17 mouse cellular contexts compared by ENCODE assay signal in the genomic region with DNA sequence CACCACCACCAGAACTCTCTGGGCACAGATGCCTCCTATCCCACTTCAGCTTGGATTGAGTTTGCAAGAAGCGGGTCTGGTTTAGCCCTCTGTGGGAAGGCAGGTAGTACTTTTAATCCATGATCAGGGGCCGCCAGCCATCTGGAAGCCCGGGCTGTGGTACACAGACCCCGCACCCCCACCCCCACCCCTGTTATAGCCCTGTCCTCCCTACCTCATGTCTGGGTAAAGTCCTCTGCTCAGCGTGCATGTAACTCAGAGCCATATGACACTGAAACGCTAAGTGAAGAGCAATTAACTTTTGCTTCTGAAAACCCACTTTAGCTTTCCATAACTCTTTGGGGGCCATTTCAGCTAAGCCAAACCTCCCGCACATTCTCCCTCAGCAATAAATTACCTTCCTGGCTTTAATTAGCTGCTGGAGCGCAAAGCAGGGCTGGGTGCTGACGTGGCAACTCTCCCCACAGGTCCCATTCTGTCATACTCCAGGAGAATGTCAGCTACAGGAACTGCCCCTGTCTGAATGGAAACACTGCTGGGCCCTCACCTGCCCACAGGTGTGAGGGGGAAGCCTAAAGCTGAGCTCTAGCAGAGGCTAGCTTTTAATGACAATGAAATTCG.
A peak's percentile ranks its signal among the peaks of the same experiment; 100 is the strongest.
DNase-seq lines count a peak whose midpoint lies in the region; ATAC-seq and TF ChIP-seq lines count a peak whose summit lies in the region.
"Had no signal": no experiment of that assay in that cellular context is flagged by ENCODE, and none has a peak within 500 bp of the region (broad histone marks: within the 10 kb centered on the region; RNA-seq: fewer than 3 reads in every experiment).

No protein-coding gene starts in this region.

- H3K27ac ChIP-seq in kidney, postnatal 0 days = no peak overlapping the region
- H3K27ac ChIP-seq in hindbrain, postnatal 0 days = no peak overlapping the region
- no peak overlapping the region for H3K27ac ChIP-seq in neural tube, embryonic 13.5 days (replicated peaks)
- H3K27ac ChIP-seq: forebrain, embryonic 15.5 days; liver, embryonic 15.5 days had no signal

- H3K36me3 ChIP-seq in kidney, postnatal 0 days (ENCODE audit: insufficient read depth, low read length) = no peaks in the 10 kb centered on the region
- no peaks in the 10 kb centered on the region for H3K36me3 ChIP-seq in hindbrain, postnatal 0 days (ENCODE audit: insufficient read depth, low read length)
- no peaks in the 10 kb centered on the region for H3K36me3 ChIP-seq in neural tube, embryonic 13.5 days
- H3K36me3 ChIP-seq: forebrain, embryonic 15.5 days; liver, embryonic 15.5 days had no signal

- H3K9me3 ChIP-seq in kidney, postnatal 0 days (replicated peaks; ENCODE audit: low read length) = no peaks in the 10 kb centered on the region
- no peaks in the 10 kb centered on the region for H3K9me3 ChIP-seq in hindbrain, postnatal 0 days (ENCODE audit: low read length)
- H3K9me3 ChIP-seq in neural tube, embryonic 13.5 days = no peaks in the 10 kb centered on the region
- H3K9me3 ChIP-seq: forebrain, embryonic 15.5 days; liver, embryonic 15.5 days had no signal

- peak; percentile 36 for DNase-seq in embryo, embryonic 11 days
- DNase-seq in embryo, embryonic 10 days (ENCODE audit: low spot score) = no peak
- DNase-seq in kidney, postnatal 0 days (ENCODE audit: low spot score) = peak; percentile 66
- no peak for DNase-seq in kidney, postnatal 14 days
- DNase-seq in hindbrain, postnatal 0 days (ENCODE audit: low spot score) = peak; percentile 55
- DNase-seq in thymus, postnatal 14 days = no peak
- no peak for DNase-seq in retina, postnatal 1 day
- DNase-seq: cerebellum, postnatal 10 days; heart, postnatal 14 days; left cerebral cortex, postnatal 4 days; lung, postnatal 10 days; right cerebral cortex, postnatal 14 days had no signal

- peaks cover 15% of the 10 kb centered on the region for H3K27me3 ChIP-seq in kidney, postnatal 0 days (ENCODE audit: insufficient read depth, low read length)
- no peaks in the 10 kb centered on the region for H3K27me3 ChIP-seq in hindbrain, postnatal 0 days (ENCODE audit: insufficient read depth, low read length)
- H3K27me3 ChIP-seq in neural tube, embryonic 13.5 days = peaks cover 36% of the 10 kb centered on the region
- H3K27me3 ChIP-seq: forebrain, embryonic 15.5 days had no signal

- no peak overlapping the region for H3K9ac ChIP-seq in kidney, postnatal 0 days (ENCODE audit: low read depth, low read length)
- H3K9ac ChIP-seq in hindbrain, postnatal 0 days (replicated peaks; ENCODE audit: low read length) = no peak overlapping the region
- no peak overlapping the region for H3K9ac ChIP-seq in neural tube, embryonic 13.5 days
- H3K9ac ChIP-seq: forebrain, embryonic 15.5 days; liver, embryonic 15.5 days had no signal

- 11% methylated on average over 10 of the region's 10 CpGs for WGBS in kidney, postnatal 0 days
- 59% methylated on average over 10 of the region's 10 CpGs for WGBS in hindbrain, postnatal 0 days
- WGBS in neural tube, embryonic 13.5 days = 41% methylated on average over 10 of the region's 10 CpGs

- 0 out of 2 replicates have a peak, but pooled peaks cover 3% of the 10 kb centered on the region for H3K4me1 ChIP-seq in kidney, postnatal 0 days (replicated peaks; ENCODE audit: insufficient read depth, low read length)
- peaks cover 4% of the 10 kb centered on the region; the same call in 1 of the 2 replicates for H3K4me1 ChIP-seq in hindbrain, postnatal 0 days (ENCODE audit: insufficient read depth, low read length)
- H3K4me1 ChIP-seq in neural tube, embryonic 13.5 days (replicated peaks) = peaks cover 21% of the 10 kb centered on the region
- H3K4me1 ChIP-seq: liver, embryonic 15.5 days had no signal

- H3K4me3 ChIP-seq in kidney, postnatal 0 days (replicated peaks; ENCODE audit: low read depth, low read length) = no peak overlapping the region
- no peak overlapping the region for H3K4me3 ChIP-seq in hindbrain, postnatal 0 days (ENCODE audit: low read length)
- H3K4me3 ChIP-seq in neural tube, embryonic 13.5 days = no peak overlapping the region
- H3K4me3 ChIP-seq: forebrain, embryonic 15.5 days; liver, embryonic 15.5 days had no signal

- no peak for TF ChIP-seq CTCF in kidney, postnatal 0 days (IDR thresholded peaks at IDR 0.05; ENCODE audit: low read depth)
- TF ChIP-seq CTCF in hindbrain, postnatal 0 days (IDR thresholded peaks at IDR 0.05; ENCODE audit: low read depth) = no peak

- ATAC-seq in kidney, postnatal 0 days (replicated peaks; ENCODE audit: low FRiP score, low read depth) = peak; percentile 51; the same call in 1 of the 2 replicates
- ATAC-seq in hindbrain, postnatal 0 days = peak; percentile 59; the same call in 1 of the 2 replicates
- peak; percentile 62 for ATAC-seq in neural tube, embryonic 13.5 days (ENCODE audit: low read depth)
- ATAC-seq: forebrain, embryonic 15.5 days; intestine, embryonic 16.5 days had no signal

- no peak overlapping the region for H3K4me2 ChIP-seq in kidney, postnatal 0 days (ENCODE audit: low read length)
- H3K4me2 ChIP-seq in hindbrain, postnatal 0 days (ENCODE audit: low read depth, low read length) = no peak overlapping the region
- H3K4me2 ChIP-seq in neural tube, embryonic 13.5 days = no peak overlapping the region
- H3K4me2 ChIP-seq: forebrain, embryonic 15.5 days; heart, embryonic 11.5 days; liver, embryonic 15.5 days had no signal

Comparison
In these comparisons a context has a peak if more than half of its experiments do, and no peak if none do; other contexts are left out.
1. DNase-seq: peak in embryo, embryonic 11 days (single experiment), kidney, postnatal 0 days (single experiment) and hindbrain, postnatal 0 days (single experiment); none in embryo, embryonic 10 days (single experiment), kidney, postnatal 14 days (single experiment), thymus, postnatal 14 days (single experiment) and retina, postnatal 1 day (single experiment).
2. Peak in every context shown above with its lines, with median percentiles within 50 percentile points of each other: ATAC-seq.